In genomic region chr15:84624870-84625269, GRCm38 (mm10) we compare ENCODE assay signal across 11 mouse cellular contexts. TPM values are rescaled to one million over a fixed set of nuclear protein-coding genes. Genes with fewer than 3 reads are reported as not detected.
A peak's percentile ranks its signal among the peaks of the same experiment; 100 is the strongest.
DNase-seq lines count a peak whose midpoint lies in the region; ATAC-seq lines count a peak whose summit lies in the region.
"Had no signal": no experiment of that assay in that cellular context is flagged by ENCODE, and none has a peak within 500 bp of the region (broad histone marks: within the 10 kb centered on the region; RNA-seq: fewer than 3 reads in every experiment).

No protein-coding gene starts in this region.

- H3K4me2 ChIP-seq in heart, embryonic 12.5 days = no peak overlapping the region
- H3K4me2 ChIP-seq in hindbrain, embryonic 13.5 days = no peak overlapping the region
- H3K4me2 ChIP-seq: limb, embryonic 12.5 days had no signal

- 32% methylated on average over 9 of the region's 9 CpGs for WGBS in heart, embryonic 12.5 days
- WGBS in hindbrain, embryonic 13.5 days = 51% methylated on average over 9 of the region's 9 CpGs

- H3K9me3 ChIP-seq in heart, embryonic 12.5 days (replicated peaks) = no peaks in the 10 kb centered on the region
- no peaks in the 10 kb centered on the region for H3K9me3 ChIP-seq in hindbrain, embryonic 13.5 days

- no peak for ATAC-seq in heart, embryonic 12.5 days (ENCODE audit: insufficient number of reproducible peaks, low FRiP score)
- no peak for ATAC-seq in hindbrain, embryonic 13.5 days (ENCODE audit: low FRiP score)

- H3K4me1 ChIP-seq in heart, embryonic 12.5 days (replicated peaks) = peaks cover 14% of the 10 kb centered on the region
- peaks cover 69% of the 10 kb centered on the region for H3K4me1 ChIP-seq in hindbrain, embryonic 13.5 days (replicated peaks)

- peaks cover 44% of the 10 kb centered on the region for H3K27me3 ChIP-seq in heart, embryonic 12.5 days (replicated peaks)
- 0 out of 2 replicates have a peak, but pooled peaks cover 4% of the 10 kb centered on the region for H3K27me3 ChIP-seq in hindbrain, embryonic 13.5 days

- H3K27ac ChIP-seq in heart, embryonic 12.5 days (ENCODE audit: poor library complexity, severe bottlenecking) = no peak overlapping the region
- H3K27ac ChIP-seq in hindbrain, embryonic 13.5 days = no peak overlapping the region
- H3K27ac ChIP-seq: limb, embryonic 12.5 days had no signal

- no peak overlapping the region for H3K4me3 ChIP-seq in heart, embryonic 12.5 days
- no peak overlapping the region for H3K4me3 ChIP-seq in hindbrain, embryonic 13.5 days
- H3K4me3 ChIP-seq: limb, embryonic 12.5 days; myocyte had no signal

- H3K9ac ChIP-seq in heart, embryonic 12.5 days = no peak overlapping the region
- no peak overlapping the region for H3K9ac ChIP-seq in hindbrain, embryonic 13.5 days
- H3K9ac ChIP-seq: limb, embryonic 12.5 days had no signal

- H3K36me3 ChIP-seq in heart, embryonic 12.5 days = no peaks in the 10 kb centered on the region
- H3K36me3 ChIP-seq in hindbrain, embryonic 13.5 days = no peaks in the 10 kb centered on the region
- H3K36me3 ChIP-seq: limb, embryonic 12.5 days had no signal

- DNase-seq in heart, adult 8-10 months (ENCODE audit: low spot score) = peak; percentile 41
- DNase-seq in ovary, postnatal 36 days (ENCODE audit: low spot score) = peak; percentile 76
- no peak for DNase-seq in ovary, postnatal 14 days (ENCODE audit: low spot score)
- peak; percentile 67 to 78 for DNase-seq in adrenal gland, postnatal 36 days
- peak; percentile 49 to 73 for DNase-seq in lung, postnatal 4 days
- DNase-seq in thymus, postnatal 25 days = no peak
- DNase-seq: layer of hippocampus, adult 9-11 months had no signal

RNA-seq across cellular contexts. Expression of gene Prr5, which starts 44.5 kb away (rescaled TPM):
- 1 to 10 TPM; 2.5 to 4.3 (median 3.1) TPM for total RNA-seq in heart, adult 8-10 months (2022)
- polyA plus RNA-seq in heart, embryonic 12.5 days (2016; fragmentation: Nextera tagmentation; extraction: Ambion mirVana) = 23.1 and 25.5 TPM in 2 replicates
- 1 to 10 TPM; 5.6 to 7.0 TPM for total RNA-seq in adrenal gland, postnatal 36 days (2021)
- 18.3 and 19.6 TPM in 2 replicates for polyA plus RNA-seq in hindbrain, embryonic 13.5 days (2015; fragmentation: Nextera tagmentation; extraction: Ambion mirVana)

Comparison
In these comparisons a context has a peak if more than half of its experiments do, and no peak if none do; other contexts are left out.
1. DNase-seq: peak in heart, adult 8-10 months (single experiment), ovary, postnatal 36 days (single experiment), adrenal gland, postnatal 36 days (2 of 2) and lung, postnatal 4 days (2 of 2); none in ovary, postnatal 14 days (single experiment) and thymus, postnatal 25 days (single experiment).